In genomic region chr10:62194461-62194860, GRCm38 (mm10) we compare ENCODE assay signal across 7 mouse cellular contexts. TPM values are rescaled to one million over a fixed set of nuclear protein-coding genes. Genes with fewer than 3 reads are reported as not detected.
DNase-seq lines count a peak whose midpoint lies in the region.

No protein-coding gene starts in this region.

- intact Hi-C loops in left cerebral cortex, postnatal 4 days (cut with DNase I), result loop anchor here (10.0 kb wide), 1 partner anchor 210 kb away; no protein-coding TSS in a partner anchor

- DNase-seq in right cerebral cortex, adult 18-20 months, result peak; percentile 74
- no peak for DNase-seq in right cerebral cortex, postnatal 4 days
- peak; percentile 26 to 51 for DNase-seq in frontal cortex, postnatal 36 days (ENCODE audit: low spot score in 2 of 2)
- peak; percentile 58 for DNase-seq in left cerebral cortex, postnatal 4 days
- no peak for DNase-seq in thymus, postnatal 10 days (ENCODE audit: low spot score in 2 of 2)
- DNase-seq in gastrocnemius, postnatal 4 days (ENCODE audit: low spot score in 2 of 2), result no peak
- no peak for DNase-seq in adrenal gland, adult 18-20 months (ENCODE audit: low spot score in 2 of 2)

RNA-seq across cellular contexts. Expression of gene Tspan15, which starts 36.6 kb away (rescaled TPM):
- 1 to 10 TPM; 5.1 to 6.0 TPM for total RNA-seq in left cerebral cortex, postnatal 4 days (2021)
- total RNA-seq in gastrocnemius, postnatal 4 days (2021), result 10 to 100 TPM; 25.5 to 30.8 TPM
- total RNA-seq in adrenal gland, adult 18-20 months (2021), result 10 to 100 TPM; 17.9 to 18.9 TPM

RNA-seq across cellular contexts. Expression of gene Fam241b, which starts 50.7 kb away (rescaled TPM):
- total RNA-seq in left cerebral cortex, postnatal 4 days (2021), result 10 to 100 TPM; 77.9 to 92.9 TPM
- total RNA-seq in gastrocnemius, postnatal 4 days (2021), result under 1 TPM; 0.23 to 0.47 TPM
- 1 to 10 TPM; 3.9 to 4.0 TPM for total RNA-seq in adrenal gland, adult 18-20 months (2021)

RNA-seq across cellular contexts. Expression of gene Tacr2, which starts 57.8 kb away (rescaled TPM):
- not detected for total RNA-seq in left cerebral cortex, postnatal 4 days (2021)
- not detected for total RNA-seq in gastrocnemius, postnatal 4 days (2021)
- total RNA-seq in adrenal gland, adult 18-20 months (2021), result 10 to 100 TPM; 13.0 to 50.3 TPM

Comparison
In these comparisons a context has a peak if more than half of its experiments do, and no peak if none do; other contexts are left out.
1. DNase-seq: peak in right cerebral cortex, adult 18-20 months (single experiment), frontal cortex, postnatal 36 days (2 of 2) and left cerebral cortex, postnatal 4 days (single experiment); none in right cerebral cortex, postnatal 4 days (single experiment), thymus, postnatal 10 days (0 of 2), gastrocnemius, postnatal 4 days (0 of 2) and adrenal gland, adult 18-20 months (0 of 2).
2. RNA of gene Fam241b, which starts 50.7 kb away (total RNA-seq): 77.9 to 92.9 TPM in left cerebral cortex, postnatal 4 days; 3.9 to 4.0 TPM in adrenal gland, adult 18-20 months and 0.23 to 0.47 TPM in gastrocnemius, postnatal 4 days; every median in the first group is over 10 times any median in the second.
3. RNA of gene Tacr2, which starts 57.8 kb away (total RNA-seq): 13.0 to 50.3 TPM in adrenal gland, adult 18-20 months; not detected in left cerebral cortex, postnatal 4 days and not detected in gastrocnemius, postnatal 4 days; every median in the first group is over 10 times any median in the second.